Mouse (Mus musculus): ENCODE data around the gene Cbfa2t3.
A peak's percentile ranks its signal among the peaks of the same experiment; 100 is the strongest.

Cbfa2t3 gene

DNA sequence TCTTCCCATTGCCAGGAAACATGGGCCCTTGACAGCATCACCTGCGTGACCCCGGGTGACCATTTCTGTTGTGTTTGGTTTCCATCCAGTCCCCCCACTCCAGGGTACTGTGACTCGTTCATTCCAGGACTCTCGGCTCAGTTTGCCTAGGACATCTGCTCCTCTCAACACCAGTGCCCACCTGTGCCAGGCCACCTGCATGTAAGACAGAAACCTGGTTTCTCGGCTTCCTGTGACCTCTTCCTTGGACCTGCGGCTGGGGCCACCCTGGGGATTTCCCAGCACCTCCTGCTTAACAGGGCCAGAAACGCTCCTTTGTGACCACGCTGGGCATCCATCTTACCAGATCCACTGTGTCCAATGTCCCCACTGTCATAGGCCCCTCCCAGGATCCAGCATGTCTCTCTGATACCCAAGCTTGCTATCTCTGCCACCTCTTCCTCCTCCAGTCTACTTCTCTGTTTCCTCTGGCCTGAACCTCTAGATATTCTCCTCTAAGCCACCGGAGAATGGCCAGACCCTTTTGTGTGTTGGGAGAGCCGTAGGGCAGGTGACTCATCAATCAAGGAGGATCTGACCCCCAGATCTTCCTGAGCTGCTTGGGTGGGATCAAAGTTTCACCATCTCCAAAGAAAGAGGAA is 19.1 kb upstream of the Cbfa2t3 start:
- DNase-seq: no peak

DNA sequence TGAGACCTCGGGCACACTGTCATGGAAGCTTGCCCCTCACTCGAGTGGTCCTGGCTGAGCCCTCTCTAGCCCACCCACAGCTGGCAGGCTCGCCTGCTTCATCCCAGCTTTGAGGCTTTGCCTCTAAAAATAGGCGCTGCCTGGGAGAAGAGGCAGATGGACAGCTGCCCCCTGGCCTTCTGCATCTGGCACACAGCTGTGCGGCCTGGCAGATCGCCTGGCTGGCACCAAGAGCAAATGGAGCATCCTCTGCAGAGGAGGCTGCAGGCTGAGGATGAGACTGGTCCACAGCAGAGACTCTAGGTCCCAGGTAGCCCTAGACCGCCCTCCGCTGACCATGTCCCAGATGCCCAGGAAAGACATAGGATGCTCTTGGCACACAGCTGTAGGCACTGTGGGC is 17.7 kb upstream of the Cbfa2t3 start:
- no peak for DNase-seq

DNA sequence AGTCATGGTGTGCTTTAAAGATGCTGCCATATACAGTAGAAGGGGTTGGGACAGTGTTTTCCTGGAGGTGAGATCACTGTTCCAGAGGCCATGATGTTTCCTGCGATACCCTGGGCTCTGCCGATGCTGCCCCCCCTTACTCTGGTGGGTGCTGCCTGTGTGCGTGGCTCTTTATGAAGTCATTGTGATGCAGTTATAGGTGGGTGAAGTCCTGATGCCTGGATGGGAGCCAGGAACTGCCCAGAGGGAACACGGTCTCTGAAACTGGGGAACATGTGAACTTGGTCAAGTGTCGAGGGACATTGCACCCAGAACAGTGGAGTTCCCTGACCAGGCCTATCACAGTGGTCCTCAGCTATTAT is 14.2 kb upstream of the Cbfa2t3 start:
- DNase-seq: no peak

DNA sequence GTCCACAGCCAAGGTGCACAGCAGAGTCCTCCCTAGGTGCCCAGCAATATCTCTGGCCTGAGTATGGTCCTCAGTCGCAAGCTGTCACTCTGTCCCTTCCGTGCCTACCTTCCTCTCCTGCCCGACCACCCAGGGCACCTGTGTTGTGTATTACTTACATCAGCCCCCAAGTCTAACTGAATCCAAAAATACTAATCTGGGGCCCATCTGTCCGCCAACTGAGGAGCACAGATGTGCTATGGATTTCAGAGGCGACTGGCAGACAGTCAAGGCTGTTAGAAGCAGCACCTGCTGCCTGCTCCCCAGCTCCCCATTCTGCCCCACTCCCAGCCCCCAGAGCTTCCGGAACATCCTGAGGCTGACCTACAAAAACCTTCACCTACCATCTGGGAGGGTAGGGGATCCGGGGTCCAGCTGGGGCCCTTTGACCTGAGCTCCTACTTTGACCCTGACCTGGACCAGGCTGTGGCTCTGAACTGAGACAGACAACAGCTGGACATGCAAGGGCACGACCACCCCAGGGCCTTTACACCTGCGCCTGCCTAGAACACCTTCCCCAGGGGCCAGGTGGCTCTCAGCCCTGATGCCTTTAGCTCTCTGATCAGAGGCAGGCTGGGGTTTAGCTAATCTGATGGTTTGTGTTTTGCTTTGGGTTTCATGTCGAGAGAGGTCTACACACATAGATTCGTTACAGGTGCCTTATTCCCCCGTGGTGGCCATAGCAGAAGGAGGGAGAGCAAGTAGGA is 13.7 kb upstream of the Cbfa2t3 start:
- DNase-seq: no peak

DNA sequence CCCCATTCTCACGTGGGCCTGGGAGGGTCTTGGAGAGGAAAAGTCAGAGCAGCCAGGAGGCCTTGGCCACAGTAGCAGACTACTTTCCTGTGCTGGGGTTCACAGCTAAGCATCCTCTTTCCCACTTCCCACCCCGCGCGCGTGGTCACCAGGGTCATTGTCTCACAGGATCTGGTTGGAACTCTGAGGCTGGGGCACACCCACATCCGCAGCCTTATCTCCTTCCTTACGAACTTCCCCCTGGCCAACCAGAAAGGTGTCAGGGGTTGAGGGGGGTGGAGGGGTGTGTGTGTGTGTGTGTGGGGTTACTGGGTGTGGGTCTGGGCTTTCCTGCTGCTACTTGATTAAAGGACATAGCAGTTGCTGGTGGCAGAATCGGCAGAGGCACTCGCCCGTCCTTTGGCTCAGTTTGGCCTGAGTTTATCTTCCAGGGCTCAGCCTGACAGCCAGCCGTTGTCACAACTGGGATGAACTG is 13.0 kb upstream of the Cbfa2t3 start:
- DNase-seq: no peak

DNA sequence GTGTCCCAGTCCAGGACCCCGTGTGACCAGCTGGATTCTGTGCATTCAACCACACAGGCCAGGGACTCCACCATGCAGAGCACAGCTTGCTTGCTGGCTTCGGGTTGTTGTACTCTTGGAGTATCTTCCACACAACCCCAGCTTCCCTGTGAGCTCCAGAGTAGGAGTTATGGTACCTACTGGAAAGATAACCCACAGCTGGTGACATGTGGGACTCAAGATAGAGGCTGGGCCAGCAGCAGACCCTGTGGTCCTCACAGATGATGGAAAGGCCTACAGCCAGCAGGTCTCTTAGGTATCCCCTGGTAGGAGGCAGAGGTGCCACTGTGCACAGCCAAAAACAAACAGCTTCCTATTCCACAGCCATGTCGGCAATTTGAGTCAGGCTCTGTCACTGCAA is 12.6 kb upstream of the Cbfa2t3 start:
- DNase-seq: no peak

DNA sequence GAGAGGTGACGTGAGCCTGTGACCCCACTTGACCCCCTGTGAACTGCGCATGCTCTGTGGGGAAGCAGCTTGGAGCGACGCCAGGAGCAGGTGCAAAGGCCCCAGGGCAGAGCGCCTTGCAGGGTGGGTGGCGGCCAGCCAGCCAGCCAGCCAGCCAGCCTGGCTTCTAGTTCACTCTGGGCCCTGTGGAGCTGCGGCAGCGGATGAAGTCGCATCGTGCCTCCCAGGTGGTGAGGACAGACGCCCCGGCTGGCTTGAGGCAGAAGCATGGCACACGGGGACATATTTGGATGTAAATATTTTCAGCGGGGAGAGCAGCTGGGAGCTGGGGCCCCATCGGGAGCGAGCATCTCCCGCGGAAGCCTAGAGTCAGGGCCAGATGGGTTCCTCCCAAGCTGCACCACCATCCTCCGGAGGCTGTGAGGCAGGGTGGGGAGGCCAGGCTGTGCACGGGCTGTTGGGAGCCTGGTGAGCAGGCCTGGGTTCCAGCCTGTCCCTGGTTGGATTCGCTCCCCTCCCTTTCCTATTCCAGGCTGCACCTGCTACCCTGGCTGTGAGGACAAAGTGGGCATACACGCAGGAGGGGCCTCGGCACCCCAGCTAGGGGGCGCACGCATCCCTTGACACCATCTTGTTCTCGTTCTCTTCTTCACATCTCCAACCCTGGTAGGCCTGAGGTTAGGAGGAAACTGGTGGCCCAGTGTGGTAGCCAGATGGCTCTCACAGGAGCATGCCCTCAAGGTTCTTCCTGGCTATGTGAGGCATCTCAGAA is 10.6 kb upstream of the Cbfa2t3 start:
- peak; percentile 44 to 58 for DNase-seq

DNA sequence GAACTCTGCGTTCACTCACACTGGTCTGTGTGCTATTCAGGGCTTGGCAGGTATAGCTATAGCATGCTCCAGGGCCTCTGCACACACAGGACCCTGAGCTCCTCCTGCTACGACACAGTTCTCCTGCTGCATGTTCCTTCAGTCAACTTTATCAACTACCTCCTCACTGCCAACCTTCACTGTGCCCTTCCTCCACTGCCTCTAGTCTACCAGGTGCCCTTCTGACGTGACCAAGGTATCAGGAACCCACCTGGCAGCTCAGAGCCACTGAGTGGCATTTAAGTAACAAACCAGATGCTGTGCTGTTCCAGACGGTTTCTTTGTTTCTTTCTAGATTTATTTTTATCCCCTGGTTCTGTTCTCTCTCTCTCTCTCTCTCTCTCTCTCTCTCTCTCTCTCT is 8.3 kb upstream of the Cbfa2t3 start:
- DNase-seq: no peak

DNA sequence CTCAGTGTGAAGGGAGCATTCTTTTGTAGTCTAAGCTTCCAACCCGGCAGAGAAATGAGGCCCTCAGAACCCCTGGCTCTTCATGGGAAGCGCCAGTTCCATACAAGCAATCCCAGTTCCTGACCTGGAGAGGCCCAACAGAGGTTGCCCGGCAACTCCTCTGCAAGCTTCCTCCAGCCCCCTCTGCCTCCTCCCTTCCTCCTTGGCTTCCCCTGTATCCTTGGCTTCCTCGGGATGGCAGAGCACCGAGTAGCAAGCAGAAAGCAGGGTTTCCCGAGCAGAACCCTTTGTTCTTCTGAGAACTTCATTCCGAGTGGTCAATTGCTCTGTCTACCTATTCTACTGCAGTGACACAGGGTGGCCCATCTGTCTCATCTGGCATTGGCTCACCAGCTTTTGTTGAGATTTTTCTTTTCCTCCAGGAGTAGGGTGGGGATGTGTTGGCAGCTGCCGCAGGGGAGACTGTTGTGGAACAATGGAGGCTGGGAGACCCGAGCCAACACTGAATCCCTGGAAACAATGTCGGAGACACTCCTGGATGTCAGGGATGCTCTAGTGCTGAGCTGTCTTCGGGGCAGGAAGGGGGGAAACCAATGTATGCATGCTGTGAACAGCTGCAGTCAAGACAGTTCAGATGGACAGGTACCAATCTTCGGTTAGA is 7.1 kb upstream of the Cbfa2t3 start:
- no peak for DNase-seq

DNA sequence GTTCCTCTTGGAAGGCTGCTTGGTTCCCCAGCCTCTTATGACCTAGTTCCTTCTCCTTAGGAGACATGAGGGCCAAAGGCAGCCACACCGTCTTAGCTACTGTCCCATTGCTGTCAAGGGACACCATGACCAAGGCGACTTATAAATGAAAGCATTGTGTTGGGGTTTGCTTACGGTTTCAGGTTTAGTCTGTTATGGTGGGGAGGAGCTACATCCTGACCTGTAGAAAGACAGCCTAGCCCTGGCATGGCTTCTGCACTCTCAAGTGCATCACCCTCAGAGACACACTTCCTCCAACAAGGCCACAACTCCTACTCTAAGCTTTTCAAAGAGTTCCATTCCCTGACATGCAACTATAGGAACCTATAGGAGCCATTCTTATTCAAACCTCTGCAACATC is 5.7 kb upstream of the Cbfa2t3 start:
- DNase-seq: no peak

DNA sequence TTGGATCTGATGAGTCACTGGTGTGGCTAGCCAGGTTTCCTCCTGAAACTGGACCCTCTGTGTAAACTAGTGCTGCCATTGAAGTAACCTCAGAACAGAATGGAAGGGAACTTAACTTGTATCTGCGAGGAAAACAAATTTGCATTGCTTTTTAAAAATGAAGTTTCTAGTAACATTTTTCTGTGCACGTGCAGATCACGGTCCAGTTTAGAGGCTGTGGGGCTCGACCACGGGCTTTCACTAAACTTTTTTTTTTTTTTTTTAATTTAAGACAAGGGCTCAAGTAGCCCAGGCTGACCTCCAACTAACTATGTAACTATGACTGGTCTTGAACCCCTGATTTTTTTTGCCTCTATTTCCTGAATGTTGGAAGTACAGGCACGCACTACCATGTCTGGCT is 4.0 kb upstream of the Cbfa2t3 start:
- DNase-seq: no peak

DNA sequence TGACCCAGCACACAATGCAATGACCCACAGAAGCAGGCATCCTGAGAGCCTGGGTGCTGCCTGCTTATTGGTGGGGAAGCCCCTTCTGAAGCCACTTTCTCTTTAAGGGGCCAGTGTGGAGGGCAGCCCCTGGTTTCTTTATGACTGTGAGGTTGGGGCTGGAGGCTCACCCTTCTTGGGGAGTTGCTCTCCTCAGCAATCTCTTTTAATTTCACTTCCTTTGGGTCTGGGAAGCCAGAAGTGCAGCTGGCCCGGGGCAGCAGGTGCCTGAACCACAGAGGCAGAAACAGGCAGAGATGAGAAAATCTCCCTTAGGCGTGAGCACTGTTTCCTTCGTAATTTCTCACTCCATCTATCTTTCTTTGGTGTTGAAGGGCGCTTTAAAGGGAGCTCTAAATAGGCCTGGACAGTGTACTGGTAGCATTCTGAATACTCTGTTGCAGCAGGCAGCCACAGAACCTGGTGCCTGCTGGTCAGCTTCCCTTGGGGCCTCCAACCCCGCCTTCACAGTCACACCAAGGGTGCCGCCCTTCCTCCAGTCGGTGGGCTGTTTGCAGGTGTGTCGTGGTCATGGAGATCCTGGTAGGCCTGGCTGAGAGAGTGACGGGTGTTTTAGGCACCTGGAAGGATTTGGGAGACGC is 3.5 kb upstream of the Cbfa2t3 start:
- DNase-seq: no peak

DNA sequence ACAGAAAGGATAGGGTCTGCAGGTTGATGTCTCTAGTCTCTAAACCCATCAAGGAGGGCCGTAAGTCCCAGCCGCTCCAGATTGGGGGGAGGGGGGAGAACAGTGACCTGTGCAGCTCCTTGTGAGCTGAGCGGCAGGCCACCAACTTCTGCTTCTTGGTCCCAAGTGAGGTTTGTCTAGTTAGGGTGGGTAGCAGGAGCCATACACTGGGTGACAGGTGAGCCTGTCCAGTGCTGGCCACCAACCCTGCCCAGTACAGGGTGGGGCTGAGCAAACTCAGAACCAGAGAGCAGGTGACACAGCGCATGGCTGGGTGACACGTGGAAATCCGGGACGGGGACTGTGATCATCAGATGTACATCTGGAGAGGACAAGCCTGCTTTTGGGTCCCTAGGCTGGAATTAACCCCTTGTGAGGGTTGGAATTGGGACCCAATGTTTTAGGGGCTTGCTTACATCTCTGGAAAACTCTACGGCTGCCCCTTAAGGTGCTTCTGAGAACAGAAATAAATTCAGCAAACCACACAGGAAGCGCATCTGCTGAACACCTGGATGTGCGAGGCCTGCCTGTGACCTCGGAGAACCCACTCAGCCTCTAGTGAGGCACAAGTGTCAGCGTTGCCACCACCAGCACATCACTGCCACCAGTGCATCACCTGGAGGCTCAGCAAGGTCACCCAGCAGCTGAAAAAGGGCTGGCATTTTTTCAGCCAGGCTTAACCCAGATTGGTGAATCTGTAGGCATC is 2.7 kb upstream of the Cbfa2t3 start:
- no peak for DNase-seq

DNA sequence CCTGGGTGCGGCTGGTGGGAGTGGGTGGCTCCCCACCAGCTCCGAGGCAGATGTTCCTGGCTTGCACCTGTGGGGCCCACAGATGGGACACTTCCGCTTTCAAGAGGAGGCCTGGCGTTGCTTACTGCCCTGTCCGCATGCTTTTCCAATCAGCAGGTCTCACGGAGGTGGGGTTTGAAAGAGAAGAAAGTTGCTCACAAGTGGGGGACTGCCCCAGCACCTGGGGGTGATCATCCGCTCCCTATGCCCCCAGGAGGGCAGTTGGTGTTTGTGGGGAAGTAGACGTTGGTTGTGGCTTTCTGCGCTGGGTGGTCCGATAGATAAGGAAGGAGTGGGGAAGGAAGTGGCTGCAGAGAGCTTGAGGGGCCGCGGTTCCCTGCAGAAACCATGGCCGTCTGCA is 1.7 kb upstream of the Cbfa2t3 start:
- DNase-seq: no peak

DNA sequence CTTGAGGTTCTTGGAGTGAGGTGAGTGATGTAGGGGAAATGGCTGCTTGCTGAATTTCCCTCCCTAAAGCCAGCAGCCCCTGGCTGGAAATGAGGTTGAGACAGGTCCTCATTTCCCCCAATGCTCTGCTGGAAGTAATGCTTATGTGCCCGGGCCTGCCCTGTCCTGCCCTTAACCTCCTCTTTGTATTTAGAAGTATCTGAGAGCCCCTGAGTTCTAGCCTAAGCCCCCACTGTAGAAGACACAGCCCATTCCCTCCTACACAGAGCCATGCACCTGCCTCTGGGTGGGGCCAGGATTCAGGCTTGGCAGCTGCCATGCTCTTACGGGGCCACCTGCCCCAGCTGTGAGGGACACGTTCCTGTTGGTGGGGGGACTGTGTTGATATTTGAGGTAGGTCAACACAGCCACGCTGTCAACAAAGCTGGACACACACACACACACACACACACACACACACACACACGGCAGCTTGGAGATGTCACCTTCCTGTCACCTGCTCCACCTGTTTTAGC is 598 bp downstream of the Cbfa2t3 start:
- DNase-seq: no peak

DNA sequence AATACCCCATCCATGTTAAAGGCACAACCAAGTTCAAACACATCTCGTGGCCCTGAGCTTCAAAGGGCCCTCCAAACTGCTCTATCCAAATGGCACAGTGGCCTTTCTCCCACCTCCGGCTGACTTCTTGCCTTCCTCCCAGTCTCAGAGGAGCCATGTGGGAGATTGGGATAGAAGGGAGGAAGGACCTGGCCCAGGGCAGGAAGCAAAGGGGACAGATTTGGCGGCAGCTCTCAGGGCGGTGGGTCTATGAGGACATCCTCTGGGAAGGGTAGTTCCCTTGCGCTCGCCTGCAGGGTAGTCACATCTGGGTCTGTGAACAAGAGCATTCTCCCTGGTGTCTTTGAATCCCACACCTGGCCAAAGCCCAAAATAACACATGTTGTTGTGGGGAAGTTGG is 1.3 kb downstream of the Cbfa2t3 start:
- DNase-seq: no peak

DNA sequence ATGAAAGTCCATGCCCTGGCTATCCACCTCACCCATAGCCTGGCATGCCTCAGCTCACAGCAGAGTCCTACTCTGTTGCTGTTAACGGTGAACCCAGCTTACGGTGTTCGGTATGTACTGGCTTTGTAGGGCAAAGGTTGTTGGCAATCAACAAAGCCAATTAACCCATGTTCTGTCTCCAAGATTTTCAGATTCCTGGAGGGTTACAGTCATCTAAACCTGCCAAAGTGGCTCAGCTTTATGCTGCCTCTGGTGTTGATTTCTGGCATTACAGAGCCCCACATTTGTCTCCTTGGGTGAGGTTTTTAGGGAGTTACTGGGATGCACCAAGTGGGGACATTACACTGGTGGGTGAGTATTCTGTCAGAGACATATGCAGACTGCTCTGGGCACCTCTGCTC is 1.7 kb downstream of the Cbfa2t3 start:
- peak; percentile 64 to 67 for DNase-seq

DNA sequence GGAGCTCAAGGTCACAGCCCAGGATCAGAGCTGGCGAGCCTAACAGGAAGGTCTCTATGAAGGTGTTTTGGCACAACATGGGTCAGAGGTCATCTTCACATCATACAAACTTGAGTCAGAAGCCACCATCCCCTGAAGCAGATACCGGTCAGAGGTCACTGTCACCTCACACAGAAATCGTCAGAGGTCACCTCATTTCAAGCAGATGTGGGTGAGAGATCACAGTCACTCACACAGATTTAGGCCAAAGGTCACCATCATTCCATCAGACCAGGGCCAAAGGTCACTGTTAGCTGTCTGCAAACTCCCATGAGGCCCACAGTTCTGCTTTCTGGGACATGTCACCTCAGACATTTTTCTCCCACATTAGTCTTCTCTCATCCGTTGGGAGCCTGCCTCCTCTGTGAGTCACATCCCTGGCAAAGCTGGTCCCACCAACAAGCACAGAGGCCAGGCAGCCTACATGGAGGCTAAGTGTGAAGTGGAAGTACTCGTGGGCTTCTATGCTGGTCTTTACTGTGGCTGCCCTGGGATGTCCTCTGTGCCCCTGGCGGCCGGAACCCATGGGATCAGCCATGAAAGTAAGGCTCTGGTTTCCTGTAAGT is 3.4 kb downstream of the Cbfa2t3 start:
- no peak for DNase-seq

DNA sequence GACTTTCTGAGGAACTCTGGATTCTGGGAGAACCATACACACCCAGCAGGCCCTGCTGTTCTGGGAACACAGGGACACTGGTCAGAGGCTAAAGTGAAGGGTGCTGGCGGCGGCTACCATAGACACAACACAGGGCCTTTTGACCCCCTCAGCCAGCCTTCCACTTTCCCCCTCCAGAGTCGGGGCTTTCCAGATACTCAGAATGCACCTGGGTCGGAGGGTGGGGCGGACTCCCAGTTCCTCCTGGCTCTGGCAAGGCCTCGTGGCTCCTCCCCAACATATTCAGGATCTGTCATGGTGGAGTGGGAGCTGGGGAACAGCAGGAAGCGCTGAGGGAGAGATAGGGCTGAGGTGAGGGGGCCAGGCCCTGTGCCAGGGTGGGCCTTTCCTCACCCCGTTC is 6.8 kb downstream of the Cbfa2t3 start:
- no peak for DNase-seq

DNA sequence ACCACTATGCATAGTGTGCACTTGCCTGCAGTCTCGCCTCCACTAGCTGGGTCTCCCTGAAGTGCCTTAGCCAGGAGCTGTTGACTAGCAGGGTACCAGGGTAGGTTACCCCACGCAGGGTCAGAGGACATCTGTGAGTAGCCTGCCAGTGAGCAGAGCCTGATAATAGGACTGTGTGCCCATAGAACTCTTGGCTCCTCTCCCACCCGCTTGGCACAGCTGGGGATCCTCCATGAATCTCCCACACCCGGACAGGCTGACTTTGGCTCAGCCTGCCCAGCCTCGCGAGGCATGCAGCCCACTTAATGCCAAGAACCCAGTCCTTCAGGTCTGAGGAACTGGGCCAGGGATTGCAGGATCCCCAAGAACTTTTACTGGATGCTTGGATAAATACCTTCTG is 7.9 kb downstream of the Cbfa2t3 start:
- DNase-seq: no peak

DNA sequence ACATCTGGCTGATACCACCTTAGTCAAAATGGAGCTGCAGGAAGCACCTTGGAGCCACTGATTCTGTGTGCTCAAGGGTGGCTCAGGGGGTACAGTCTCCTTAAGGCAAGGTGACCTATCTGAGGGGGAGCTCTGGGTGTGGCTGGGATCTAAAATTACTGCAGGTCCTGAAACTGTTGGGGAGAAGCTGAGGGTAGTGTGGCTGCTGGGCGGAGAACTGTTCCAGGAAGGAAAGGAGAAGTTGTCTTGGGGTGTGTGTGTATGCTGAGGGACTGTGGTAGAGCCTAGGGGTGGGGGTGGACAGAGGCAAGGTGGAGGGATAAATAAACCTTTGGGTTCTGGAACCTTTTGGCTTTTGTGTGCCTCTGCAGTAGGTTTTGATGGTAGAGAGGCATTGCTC is 9.6 kb downstream of the Cbfa2t3 start:
- DNase-seq: no peak

DNA sequence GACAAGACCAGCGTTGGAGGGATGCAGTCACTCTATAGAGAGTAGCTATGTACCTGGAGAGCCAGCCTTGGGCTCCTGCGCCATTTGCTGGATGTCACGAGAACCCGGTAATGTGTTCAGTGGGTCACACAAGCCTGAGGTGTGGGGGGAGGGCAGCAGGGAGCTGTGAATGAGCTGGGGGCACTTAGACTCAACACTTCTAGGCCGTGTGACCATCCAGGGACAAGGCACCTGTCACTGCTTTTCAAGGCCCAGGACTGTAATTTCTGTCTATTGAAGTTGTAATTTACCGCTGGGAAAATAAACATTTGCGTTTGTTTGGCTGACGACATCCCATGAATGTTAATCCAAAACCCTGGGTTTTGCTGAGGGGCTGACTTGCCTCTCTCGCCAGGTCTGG is 12.0 kb downstream of the Cbfa2t3 start:
- DNase-seq: no peak

Data from cerebellum, postnatal 36 days (tissue).